Mouse (Mus musculus) neural tube, embryonic 14.5 days (tissue): ENCODE measurements at regions not wholly inside any gene's neighbourhood (a gene's known extent, or its start where the extent isn't known, plus 50 kb on each side); places are given as distances from the start of the nearest gene placed in this dataset.
"Not testable (repeated sequence)": the region's sequence is repeated elsewhere in the genome, so short reads cannot be mapped to it uniquely, and the experiment has no call there.

Experiments
- ATAC-seq: fragments of 200-750 bp; cut with Nextera tagmentation; 2 replicates; pipeline ENCODE4 v1.8.0; 2017; ENCODE audit warnings: low read depth, mild to moderate bottlenecking, moderate TSS enrichment, moderate library complexity
- H3K27ac ChIP-seq: fragments of 300-500 bp; sonication (generic); 2 replicates; pipeline ENCODE4 v1.5.1; 2014; ENCODE audit warnings: low read depth, mild to moderate bottlenecking, control low read depth, low read length, moderate library complexity, mixed read lengths
- H3K27me3 ChIP-seq: fragments of 300-500 bp; sonication (generic); 2 replicates; pipeline ENCODE4 v1.6.1; 2014; ENCODE audit warnings: low read length; ENCODE audit not compliant: control insufficient read depth, insufficient read depth
- H3K36me3 ChIP-seq: fragments of 300-500 bp; sonication (generic); 2 replicates; pipeline ENCODE4 v1.6.1; 2014; ENCODE audit warnings: low read length, mixed read lengths; ENCODE audit not compliant: control insufficient read depth, insufficient read depth
- H3K4me1 ChIP-seq: fragments of 300-500 bp; sonication (generic); 2 replicates; pipeline ENCODE4 v1.6.1; 2014; ENCODE audit warnings: low read length; ENCODE audit not compliant: control insufficient read depth, insufficient read depth
- H3K4me2 ChIP-seq: fragments of 300-500 bp; sonication (generic); 2 replicates; pipeline ENCODE4 v1.6.1; 2014; ENCODE audit warnings: mild to moderate bottlenecking, low read depth, low read length, control low read depth
- H3K4me3 ChIP-seq: fragments of 300-500 bp; sonication (generic); 2 replicates; pipeline ENCODE4 v1.5.1; 2014; ENCODE audit warnings: low read depth, low read length, control low read depth, mixed read lengths
- H3K9ac ChIP-seq: fragments of 300-500 bp; sonication (generic); replicated peaks from 2 replicates; pipeline ENCODE4 v1.6.1; 2014; ENCODE audit warnings: low read depth, mild to moderate bottlenecking, control low read depth, low read length, mixed read lengths
- H3K9me3 ChIP-seq: fragments of 300-500 bp; sonication (generic); 2 replicates; pipeline ENCODE4 v1.6.1; 2016; ENCODE audit warnings: low read length; ENCODE audit not compliant: control insufficient read depth
- WGBS: fragments of 180-500 bp; shearing (Covaris S2); extraction: QIAGEN DNeasy Blood & Tissue Kit; methylation state at CpG from one replicate; pipeline ENCODE4 v1.1.7; 2014; 5-methylcytosine and 5-hydroxymethylcytosine counted together

DNA sequence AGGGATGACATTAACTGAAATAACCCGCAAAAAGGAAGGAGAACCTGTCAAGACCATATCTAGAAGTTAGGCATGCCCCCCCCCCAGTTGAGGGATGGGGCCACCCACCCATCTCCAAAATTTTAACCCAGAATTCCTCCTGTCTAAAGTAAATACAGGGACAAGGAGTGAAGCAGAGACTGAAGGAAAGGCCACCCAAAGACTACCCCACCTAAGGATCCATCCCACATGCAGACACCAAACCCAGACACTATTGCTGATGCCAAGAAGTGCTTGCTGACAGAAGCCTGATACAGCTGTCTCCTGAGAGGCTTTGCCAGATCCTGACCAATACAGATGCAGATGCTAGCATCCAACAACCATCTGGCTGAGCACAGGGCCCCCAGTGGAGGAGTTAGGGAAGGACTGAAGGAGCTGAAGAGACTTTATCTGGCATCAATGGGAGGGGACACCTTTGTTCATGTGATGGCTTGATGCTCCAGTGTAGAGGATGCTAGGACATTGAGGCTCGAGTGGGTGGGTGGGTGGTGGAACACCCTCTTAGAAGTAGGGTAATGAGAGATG lies 379.2 kb upstream of the Ercc4 start:
- not testable (repeated sequence) for H3K4me1 ChIP-seq, H3K36me3 ChIP-seq, ATAC-seq, H3K27me3 ChIP-seq, H3K4me3 ChIP-seq, H3K27ac ChIP-seq, H3K9ac ChIP-seq, H3K9me3 ChIP-seq, H3K4me2 ChIP-seq
- WGBS, result 100% methylated on average over 2 of the region's 2 CpGs

DNA sequence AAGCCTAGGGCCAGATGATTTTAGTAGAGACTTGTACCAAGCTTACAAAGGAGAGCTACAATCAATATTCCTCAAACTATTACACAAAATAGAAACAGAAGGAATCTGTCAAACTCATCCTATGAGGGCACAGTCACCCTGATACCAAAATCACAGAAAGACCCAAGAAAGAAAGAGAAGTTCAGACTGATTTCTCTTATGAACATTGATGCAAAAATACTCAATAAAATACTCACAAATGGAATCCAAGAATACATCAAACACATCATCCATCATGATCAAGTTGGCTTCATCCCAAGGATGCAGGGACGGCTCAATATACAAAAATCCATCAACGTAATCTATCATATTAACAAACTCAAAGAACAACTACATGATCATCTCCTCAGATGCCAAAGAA lies 377.9 kb upstream of the Ercc4 start:
- no peaks in the 10 kb centered on the region for H3K27me3 ChIP-seq
- H3K9ac ChIP-seq, result no peak overlapping the region
- H3K4me3 ChIP-seq, result no peak overlapping the region
- no peak overlapping the region for H3K27ac ChIP-seq
- no peaks in the 10 kb centered on the region for H3K4me1 ChIP-seq
- no peaks in the 10 kb centered on the region for H3K36me3 ChIP-seq
- no peaks in the 10 kb centered on the region for H3K9me3 ChIP-seq
- 93% methylated on average over 2 of the region's 2 CpGs for WGBS
- ATAC-seq, result no peak
- no peak overlapping the region for H3K4me2 ChIP-seq

DNA sequence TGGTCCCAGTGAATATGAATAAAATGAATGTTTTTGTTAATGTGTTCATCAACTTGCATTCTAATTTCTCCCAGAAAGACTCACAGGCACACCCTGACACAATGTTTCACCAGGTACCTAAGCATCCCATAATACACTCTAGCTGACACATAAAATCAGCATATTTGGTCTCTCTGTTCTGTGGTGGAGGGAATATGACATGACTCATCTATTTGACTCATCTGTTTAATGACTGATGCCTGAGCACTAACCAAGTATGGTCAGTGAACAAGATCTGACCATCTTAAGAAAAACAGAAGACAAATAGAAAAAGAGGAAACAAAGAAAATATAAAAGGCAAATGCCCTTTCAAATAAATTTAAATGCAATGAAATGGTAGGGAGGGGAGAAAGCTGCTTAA lies 367.0 kb upstream of the Ercc4 start:
- no peak for ATAC-seq
- H3K27ac ChIP-seq, result no peak overlapping the region
- H3K4me3 ChIP-seq, result no peak overlapping the region
- H3K27me3 ChIP-seq, result no peaks in the 10 kb centered on the region
- H3K4me1 ChIP-seq, result no peaks in the 10 kb centered on the region
- H3K36me3 ChIP-seq, result no peaks in the 10 kb centered on the region
- H3K9ac ChIP-seq, result no peak overlapping the region
- H3K9me3 ChIP-seq, result no peaks in the 10 kb centered on the region
- no peak overlapping the region for H3K4me2 ChIP-seq

DNA sequence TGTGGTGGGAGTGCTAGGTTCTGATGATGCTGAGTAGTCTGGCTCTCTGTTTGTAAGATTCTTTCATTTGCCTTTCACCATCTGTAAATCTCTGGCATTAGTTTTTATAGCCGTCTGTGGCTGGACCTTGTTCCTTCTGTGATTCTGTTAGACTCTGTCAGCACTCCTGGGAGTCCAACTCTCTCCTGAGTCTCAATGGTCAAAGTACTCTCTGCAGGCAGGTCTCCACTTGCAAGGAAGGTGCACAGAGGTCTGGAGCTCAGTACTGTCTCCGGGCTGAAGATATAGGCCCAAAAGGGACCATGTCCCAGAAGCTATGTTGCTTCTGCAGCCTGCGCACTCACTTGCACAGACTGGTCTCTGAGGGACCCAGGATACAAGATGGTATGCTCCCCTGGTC lies 356.3 kb upstream of the Ercc4 start:
- Histone ChIP-seq H3K9ac (no peak overlapping the region), H3K4me2 (no peak overlapping the region), H3K4me1 (no peaks in the 10 kb centered on the region), H3K36me3 (no peaks in the 10 kb centered on the region), H3K9me3 (no peaks in the 10 kb centered on the region), H3K27ac (no peak overlapping the region), H3K4me3 (no peak overlapping the region), H3K27me3 (no peaks in the 10 kb centered on the region)
- 96% methylated on average over 3 of the region's 3 CpGs for WGBS
- no peak for ATAC-seq

DNA sequence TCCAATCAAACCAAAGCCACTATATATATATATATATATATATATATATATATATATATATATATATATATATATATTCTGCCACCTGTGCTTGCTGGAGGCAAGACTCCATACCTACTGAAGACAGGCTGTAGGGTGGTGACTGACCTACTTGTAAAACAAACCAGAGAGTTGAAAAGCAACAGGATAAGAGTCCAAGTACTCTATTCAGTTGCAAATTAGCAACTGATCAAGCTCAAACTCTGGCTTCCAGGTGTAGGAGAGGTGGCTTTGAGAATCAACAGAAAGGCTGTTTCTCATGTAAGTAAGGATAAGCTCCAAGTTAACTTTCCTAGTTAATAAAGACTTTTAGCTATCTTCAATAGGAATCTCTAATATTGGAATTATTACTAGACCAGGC lies 355.1 kb upstream of the Ercc4 start:
- H3K27me3 ChIP-seq, result no peaks in the 10 kb centered on the region
- no peaks in the 10 kb centered on the region for H3K36me3 ChIP-seq
- no peaks in the 10 kb centered on the region for H3K4me1 ChIP-seq
- no peaks in the 10 kb centered on the region for H3K9me3 ChIP-seq
- H3K4me3 ChIP-seq, result no peak overlapping the region
- no peak overlapping the region for H3K9ac ChIP-seq
- H3K27ac ChIP-seq, result no peak overlapping the region
- no peak overlapping the region for H3K4me2 ChIP-seq
- no peak for ATAC-seq

DNA sequence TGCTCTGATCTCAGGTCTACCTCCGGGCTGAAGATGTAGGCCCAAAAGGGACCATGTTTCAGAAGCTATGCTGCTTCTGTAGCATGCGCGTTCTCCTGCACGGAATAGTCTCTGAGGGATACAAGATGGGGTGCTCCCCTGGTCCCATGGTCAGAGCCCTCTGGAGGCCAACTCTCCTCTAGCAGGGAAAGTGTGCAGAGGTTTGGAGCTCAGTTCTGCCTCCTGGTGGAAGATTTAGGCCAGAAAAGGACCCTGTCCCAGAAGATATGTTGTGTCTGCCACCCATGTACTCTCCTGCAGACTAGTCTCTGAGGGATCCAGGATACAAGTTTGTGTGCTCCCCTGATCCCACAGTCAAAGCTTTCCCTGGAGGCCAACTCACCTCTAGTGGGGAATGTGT lies 350.9 kb upstream of the Ercc4 start:
- 94% methylated on average over 4 of the region's 4 CpGs for WGBS
- Histone ChIP-seq H3K27ac (no peak overlapping the region), H3K27me3 (no peaks in the 10 kb centered on the region), H3K4me1 (no peaks in the 10 kb centered on the region), H3K4me3 (no peak overlapping the region), H3K9me3 (no peaks in the 10 kb centered on the region), H3K4me2 (no peak overlapping the region), H3K36me3 (no peaks in the 10 kb centered on the region), H3K9ac (no peak overlapping the region)
- ATAC-seq, result no peak

DNA sequence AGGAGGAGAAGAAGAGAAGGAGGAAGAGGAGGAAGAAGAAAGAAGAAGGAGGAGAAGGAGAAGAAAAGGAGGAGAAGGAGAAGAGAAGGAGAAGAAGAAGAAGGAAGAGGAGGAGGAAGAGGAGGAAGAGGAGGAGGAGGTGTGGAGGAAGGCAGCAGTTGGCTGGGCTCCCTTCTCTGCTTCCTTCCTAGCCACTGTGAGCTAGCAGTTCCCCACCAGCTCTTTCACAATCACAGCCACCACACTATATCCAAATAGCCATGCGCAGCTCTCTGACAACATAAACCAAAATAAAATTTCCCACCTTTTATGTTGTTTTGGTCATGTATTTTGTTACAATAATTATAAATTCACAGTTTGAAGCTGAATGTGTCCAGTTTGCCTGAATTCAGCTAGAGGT lies 345.3 kb upstream of the Ercc4 start:
- Histone ChIP-seq H3K36me3 (no peaks in the 10 kb centered on the region), H3K9me3 (no peaks in the 10 kb centered on the region), H3K27ac (no peak overlapping the region), H3K4me3 (no peak overlapping the region), H3K4me2 (no peak overlapping the region), H3K27me3 (no peaks in the 10 kb centered on the region), H3K4me1 (no peaks in the 10 kb centered on the region), H3K9ac (no peak overlapping the region)
- 96% methylated on average over 1 of the region's 1 CpGs for WGBS
- no peak for ATAC-seq

DNA sequence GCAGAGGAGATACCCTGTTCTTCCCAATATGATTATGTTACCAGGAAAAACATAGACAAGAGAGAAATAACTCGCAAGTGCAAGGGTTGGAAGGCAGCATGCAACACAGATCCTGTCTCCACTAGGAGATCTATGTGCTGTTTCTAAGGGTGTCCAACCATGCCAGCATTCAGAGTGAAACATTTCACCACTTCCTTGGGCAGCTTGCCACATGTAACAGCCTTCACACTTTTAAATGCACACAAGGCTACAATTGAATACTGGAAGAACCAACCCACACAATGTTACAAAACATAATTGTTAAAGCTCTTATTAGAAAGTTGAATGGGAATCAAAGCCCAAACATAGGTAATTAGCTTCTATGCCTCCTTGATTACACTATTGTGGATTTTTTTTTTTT lies 344.9 kb upstream of the Ercc4 start:
- H3K4me3 ChIP-seq, result no peak overlapping the region
- no peak overlapping the region for H3K9ac ChIP-seq
- H3K4me1 ChIP-seq, result no peaks in the 10 kb centered on the region
- no peak overlapping the region for H3K4me2 ChIP-seq
- no peaks in the 10 kb centered on the region for H3K9me3 ChIP-seq
- no peaks in the 10 kb centered on the region for H3K36me3 ChIP-seq
- 75% methylated on average over 1 of the region's 1 CpGs for WGBS
- no peak overlapping the region for H3K27ac ChIP-seq
- H3K27me3 ChIP-seq, result no peaks in the 10 kb centered on the region
- ATAC-seq, result no peak

DNA sequence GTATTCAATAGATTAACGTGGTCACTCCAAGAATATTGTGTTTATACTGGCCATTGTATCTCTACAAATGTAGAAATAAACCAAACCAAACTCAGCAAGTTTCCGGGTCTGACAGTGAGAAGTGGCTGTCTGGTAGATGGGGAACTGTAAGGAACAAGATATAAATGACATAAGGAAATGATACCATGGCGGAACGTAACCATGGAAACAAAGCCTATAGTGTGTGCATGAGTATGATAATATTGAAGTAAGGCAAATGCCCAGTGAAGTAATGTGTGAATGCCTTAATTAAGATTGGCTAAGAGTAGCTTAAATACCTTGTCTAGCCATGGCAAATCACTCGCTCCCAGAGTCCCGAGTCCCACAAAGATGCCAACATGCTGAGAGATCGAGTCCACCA lies 342.6 kb upstream of the Ercc4 start:
- no peaks in the 10 kb centered on the region for H3K4me1 ChIP-seq
- no peaks in the 10 kb centered on the region for H3K36me3 ChIP-seq
- H3K9me3 ChIP-seq, result no peaks in the 10 kb centered on the region
- no peaks in the 10 kb centered on the region for H3K27me3 ChIP-seq
- no peak overlapping the region for H3K4me2 ChIP-seq
- no peak overlapping the region for H3K27ac ChIP-seq
- no peak overlapping the region for H3K4me3 ChIP-seq
- 91% methylated on average over 7 of the region's 7 CpGs for WGBS
- no peak overlapping the region for H3K9ac ChIP-seq
- no peak for ATAC-seq
